Mouse (Mus musculus): ENCODE data around the gene Gm16381.
"Not testable (repeated sequence)": the region's sequence is repeated elsewhere in the genome, so short reads cannot be mapped to it uniquely, and the experiment has no call there.

The Gm16381 gene

GRCm38 (mm10) chr12:87644520-87644919 is at the start of gene Gm16381:
TSS of gene Gm16381 (minus strand) at chr12:87644620.
- DNase-seq: not testable (repeated sequence)

- DNase-seq: not testable (repeated sequence)
These were observed 8.7 kb upstream of the Gm16381 start for GRCm38 (mm10) chr12:87652916-87653703.

GRCm38 (mm10) chr12:87618569-87618968 is 25.9 kb downstream of the Gm16381 start, which contains the start of gene Gm4027:
TSS of gene Gm4027 (plus strand) at chr12:87618869.
- DNase-seq: not testable (repeated sequence)

- not testable (repeated sequence) for DNase-seq
These were observed 42.0 kb downstream of the Gm16381 start, which contains the start of gene Oog1 for GRCm38 (mm10) chr12:87602388-87602787. TSS of gene Oog1 (plus strand) at chr12:87602688.

GRCm38 (mm10) chr12:87601388-87601787 is 43.0 kb downstream of the Gm16381 start:
- not testable (repeated sequence) for DNase-seq

Data from cerebellum, postnatal 14 days (tissue).